Mouse (Mus musculus) kidney, embryonic 15.5 days (tissue): ENCODE measurements around the gene Ang. TPM values are rescaled to one million over a fixed set of nuclear protein-coding genes. Genes with fewer than 3 reads are reported as not detected.

ENCODE experiments used
- ATAC-seq: fragments of 200-750 bp; cut with Nextera tagmentation; replicated peaks from 2 replicates; pipeline ENCODE4 v1.8.0; 2017; ENCODE audit warnings: moderate TSS enrichment; ENCODE audit not compliant: low FRiP score
- H3K27ac ChIP-seq: fragments of 300-500 bp; sonication (generic); 2 replicates; pipeline ENCODE4 v1.5.1; 2015; ENCODE audit warnings: mild to moderate bottlenecking, inconsistent platforms
- H3K27me3 ChIP-seq: fragments of 300-500 bp; sonication (generic); 2 replicates; pipeline ENCODE4 v1.6.1; 2015; ENCODE audit warnings: inconsistent platforms
- H3K36me3 ChIP-seq: fragments of 300-500 bp; sonication (generic); 2 replicates; pipeline ENCODE4 v1.6.1; 2015; ENCODE audit warnings: inconsistent platforms
- H3K4me1 ChIP-seq: fragments of 300-500 bp; sonication (generic); 2 replicates; pipeline ENCODE4 v1.6.1; 2015; ENCODE audit warnings: inconsistent platforms
- H3K4me2 ChIP-seq: fragments of 300-500 bp; sonication (generic); 2 replicates; pipeline ENCODE4 v1.6.1; 2015; ENCODE audit warnings: moderate library complexity, mild to moderate bottlenecking, inconsistent platforms
- H3K4me3 ChIP-seq: fragments of 300-500 bp; sonication (generic); replicated peaks from 2 replicates; pipeline ENCODE4 v1.5.1; 2015; ENCODE audit warnings: mild to moderate bottlenecking, inconsistent platforms
- H3K9ac ChIP-seq: fragments of 300-500 bp; sonication (generic); 2 replicates; pipeline ENCODE4 v1.6.1; 2015; ENCODE audit warnings: mild to moderate bottlenecking, inconsistent platforms
- H3K9me3 ChIP-seq: fragments of 300-500 bp; sonication (generic); replicated peaks from 2 replicates; pipeline ENCODE4 v1.6.1; 2016; ENCODE audit warnings: inconsistent platforms
- WGBS: fragments of 180-500 bp; shearing (Covaris S2); methylation state at CpG from one replicate; pipeline ENCODE4 v1.1.7; 2015; ENCODE audit warnings: mixed read lengths; 5-methylcytosine and 5-hydroxymethylcytosine counted together
- polyA plus RNA-seq: library from polyadenylated mRNA; unstranded; fragments of >200 nt; fragmentation: Nextera tagmentation; extraction: Ambion mirVana; gene quantifications from 2 replicates; pipeline ENCODE4 v1.2.1, GENCODE M21; 2015

Gene Ang
- polyA plus RNA-seq, 1 experiment from 2014 or later: 9.8 TPM

GRCm38 (mm10) chr14:51106449-51106967 is 15.6 kb downstream of the Ang start:
- peak; percentile 62; the same call in 1 of the 2 replicates for ATAC-seq
- 0 out of 2 replicates have a peak, but pooled peaks cover 2% of the 10 kb centered on the region for H3K4me1 ChIP-seq
- H3K9ac ChIP-seq: no peak overlapping the region
- H3K9me3 ChIP-seq: 0 out of 2 replicates have a peak, but pooled peaks cover 4% of the 10 kb centered on the region
- H3K27me3 ChIP-seq: no peaks in the 10 kb centered on the region
- no peak overlapping the region for H3K27ac ChIP-seq
- H3K36me3 ChIP-seq: no peaks in the 10 kb centered on the region
- H3K4me2 ChIP-seq: no peak overlapping the region
- no peak overlapping the region for H3K4me3 ChIP-seq

GRCm38 (mm10) chr14:51111966-51112365 is 21.0 kb downstream of the Ang start:
- Histone ChIP-seq H3K9me3 (0 out of 2 replicates have a peak, but pooled peaks cover 4% of the 10 kb centered on the region), H3K4me2 (no peak overlapping the region), H3K27ac (no peak overlapping the region), H3K36me3 (no peaks in the 10 kb centered on the region), H3K27me3 (no peaks in the 10 kb centered on the region), H3K9ac (no peak overlapping the region), H3K4me1 (peaks cover 10% of the 10 kb centered on the region), H3K4me3 (no peak overlapping the region)
- WGBS: 63% methylated on average over 3 of the region's 3 CpGs
- ATAC-seq: no peak

- H3K4me3 ChIP-seq: no peak overlapping the region
- WGBS: 33% methylated on average over 9 of the region's 9 CpGs
- no peak overlapping the region for H3K9ac ChIP-seq
- 0 out of 2 replicates have a peak, but pooled peaks cover 4% of the 10 kb centered on the region for H3K9me3 ChIP-seq
- H3K27me3 ChIP-seq: no peaks in the 10 kb centered on the region
- peak overlapping the region; percentile 38 for H3K4me2 ChIP-seq
- peak overlapping the region; percentile 23 for H3K27ac ChIP-seq
- H3K4me1 ChIP-seq: peaks cover 8% of the 10 kb centered on the region
- ATAC-seq: 0 out of 2 replicates have a peak, but pooled peaks have one; percentile 33
- H3K36me3 ChIP-seq: no peaks in the 10 kb centered on the region
These were observed 22.5 kb downstream of the Ang start for GRCm38 (mm10) chr14:51113476-51113875.

- Histone ChIP-seq H3K4me2 (peak within 1 kb of the TSS; percentile 38), H3K4me1 (peaks cover 8% of the 10 kb centered on the region), H3K27me3 (no peaks in the 10 kb centered on the region), H3K9me3 (0 out of 2 replicates have a peak, but pooled peaks cover 4% of the 10 kb centered on the region), H3K4me3 (no peak within 1 kb of the TSS), H3K27ac (peak within 1 kb of the TSS; percentile 45), H3K9ac (no peak within 1 kb of the TSS), H3K36me3 (no peaks in the 10 kb centered on the region)
- WGBS: 23% methylated on average over 12 of the region's 12 CpGs
- ATAC-seq: peak; percentile 81
These were observed 23.1 kb downstream of the Ang start, which contains the start of gene Eddm3b for GRCm38 (mm10) chr14:51113916-51114560. Gene Eddm3b, plus strand, starts transcription at chr14:51114426.

GRCm38 (mm10) chr14:51125684-51126083 is 34.7 kb downstream of the Ang start:
- Histone ChIP-seq H3K27me3 (no peaks in the 10 kb centered on the region), H3K36me3 (no peaks in the 10 kb centered on the region), H3K9ac (no peak overlapping the region), H3K27ac (no peak overlapping the region), H3K4me3 (no peak overlapping the region), H3K4me2 (no peak overlapping the region), H3K4me1 (no peaks in the 10 kb centered on the region), H3K9me3 (no peaks in the 10 kb centered on the region)
- no peak for ATAC-seq
- WGBS: 86% methylated on average over 6 of the region's 6 CpGs

- WGBS: 63% methylated on average over 2 of the region's 2 CpGs
- peak; percentile 70; the same call in 1 of the 2 replicates for ATAC-seq
These were observed 36.8 kb downstream of the Ang start for GRCm38 (mm10) chr14:51127648-51128258.

GRCm38 (mm10) chr14:51128775-51129623 is 38.0 kb downstream of the Ang start:
- ATAC-seq: no peak
- H3K36me3 ChIP-seq: no peaks in the 10 kb centered on the region
- 86% methylated on average over 9 of the region's 9 CpGs for WGBS
- no peak overlapping the region for H3K4me3 ChIP-seq
- no peaks in the 10 kb centered on the region for H3K9me3 ChIP-seq
- H3K27ac ChIP-seq: no peak overlapping the region
- H3K4me2 ChIP-seq: no peak overlapping the region
- no peaks in the 10 kb centered on the region for H3K4me1 ChIP-seq
- no peaks in the 10 kb centered on the region for H3K27me3 ChIP-seq
- H3K9ac ChIP-seq: no peak overlapping the region

More at GRCm38 (mm10) chr14:51127648-51128258, 36.8 kb downstream of the Ang start:
- H3K27me3 ChIP-seq: no peaks in the 10 kb centered on the region
- no peaks in the 10 kb centered on the region for H3K9me3 ChIP-seq
- H3K9ac ChIP-seq: no peak overlapping the region
- no peak overlapping the region for H3K27ac ChIP-seq
- no peak overlapping the region for H3K4me3 ChIP-seq
- no peaks in the 10 kb centered on the region for H3K36me3 ChIP-seq
- no peaks in the 10 kb centered on the region for H3K4me1 ChIP-seq
- no peak overlapping the region for H3K4me2 ChIP-seq

- H3K9me3 ChIP-seq: no peaks in the 10 kb centered on the region
- no peak overlapping the region for H3K27ac ChIP-seq
- 68% methylated on average over 4 of the region's 4 CpGs for WGBS
- ATAC-seq: no peak
- H3K27me3 ChIP-seq: no peaks in the 10 kb centered on the region
- H3K4me2 ChIP-seq: no peak overlapping the region
- H3K4me3 ChIP-seq: no peak overlapping the region
- H3K4me1 ChIP-seq: no peaks in the 10 kb centered on the region
- no peaks in the 10 kb centered on the region for H3K36me3 ChIP-seq
- H3K9ac ChIP-seq: no peak overlapping the region
These were observed 38.6 kb downstream of the Ang start for GRCm38 (mm10) chr14:51129624-51129975.

DNA sequence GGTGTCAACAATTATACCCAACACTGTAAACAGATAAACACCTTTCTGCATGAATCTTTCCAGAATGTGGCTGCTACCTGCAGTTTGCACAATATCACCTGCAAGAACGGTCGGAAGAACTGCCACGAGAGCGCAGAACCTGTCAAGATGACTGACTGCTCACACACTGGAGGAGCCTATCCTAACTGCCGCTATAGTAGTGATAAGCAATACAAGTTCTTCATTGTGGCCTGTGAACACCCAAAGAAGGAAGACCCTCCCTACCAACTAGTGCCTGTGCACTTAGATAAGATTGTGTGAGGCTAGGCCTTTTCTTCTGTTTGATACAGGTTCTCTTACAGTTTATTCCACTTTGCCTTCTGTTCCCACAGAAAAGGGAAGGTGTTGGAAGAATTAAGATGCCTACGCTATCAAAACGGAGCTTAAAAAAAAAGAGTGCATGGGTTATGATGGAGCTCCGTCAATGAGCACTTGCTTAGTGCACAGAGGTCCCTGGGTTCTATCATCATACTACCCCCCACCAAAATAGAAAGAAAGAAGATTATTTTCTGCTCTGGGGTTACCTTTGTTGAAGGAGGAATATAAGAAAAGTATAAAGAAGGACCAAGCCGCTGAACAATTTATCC is 39.5 kb downstream of the Ang start:
- 91% methylated on average over 9 of the region's 9 CpGs for WGBS
- no peaks in the 10 kb centered on the region for H3K36me3 ChIP-seq
- H3K4me2 ChIP-seq: no peak overlapping the region
- no peaks in the 10 kb centered on the region for H3K9me3 ChIP-seq
- no peak overlapping the region for H3K27ac ChIP-seq
- ATAC-seq: no peak; the same call in 1 of the 2 replicates
- H3K4me1 ChIP-seq: no peaks in the 10 kb centered on the region
- H3K9ac ChIP-seq: no peak overlapping the region
- H3K27me3 ChIP-seq: no peaks in the 10 kb centered on the region
- H3K4me3 ChIP-seq: no peak overlapping the region

DNA sequence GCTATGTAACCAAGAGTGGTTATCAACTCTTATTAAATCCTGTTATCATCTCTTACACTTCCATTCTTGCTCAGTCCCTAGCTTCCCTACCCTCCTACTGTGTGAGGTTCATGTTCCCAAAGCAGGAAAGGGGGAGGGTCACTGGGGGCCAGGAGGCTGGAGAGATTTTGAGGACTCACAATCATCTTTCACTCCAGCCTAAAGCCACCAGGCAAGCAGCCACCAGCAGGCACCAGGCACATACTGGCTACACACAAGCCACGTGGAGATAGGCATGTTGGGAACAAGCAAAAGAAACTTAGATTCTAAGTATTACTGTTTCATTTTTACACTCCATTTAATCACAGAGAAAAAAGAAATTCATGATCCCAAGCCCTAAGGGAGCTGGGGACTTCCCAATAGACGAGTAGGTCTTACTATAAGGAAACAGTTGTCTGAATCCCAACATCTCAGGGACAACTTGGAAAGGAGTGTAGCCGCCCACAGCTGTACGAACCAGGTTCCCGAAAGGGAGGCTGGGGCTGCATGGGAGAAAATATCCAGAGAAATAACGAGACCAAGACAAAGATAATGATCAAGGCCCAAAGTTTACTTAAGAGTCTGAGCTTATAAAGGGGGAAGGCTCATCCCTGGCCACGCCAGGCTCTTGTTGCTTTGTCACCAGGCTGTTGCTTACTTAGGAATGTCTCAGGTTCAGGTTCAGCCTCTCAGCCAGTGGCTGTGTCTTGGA is 40.3 kb downstream of the Ang start:
- Histone ChIP-seq H3K27me3 (no peaks in the 10 kb centered on the region), H3K9me3 (no peaks in the 10 kb centered on the region), H3K4me1 (no peaks in the 10 kb centered on the region), H3K36me3 (no peaks in the 10 kb centered on the region), H3K27ac (no peak overlapping the region), H3K4me2 (no peak overlapping the region), H3K4me3 (no peak overlapping the region), H3K9ac (no peak overlapping the region)
- no peak for ATAC-seq
- WGBS: 81% methylated on average over 7 of the region's 7 CpGs

DNA sequence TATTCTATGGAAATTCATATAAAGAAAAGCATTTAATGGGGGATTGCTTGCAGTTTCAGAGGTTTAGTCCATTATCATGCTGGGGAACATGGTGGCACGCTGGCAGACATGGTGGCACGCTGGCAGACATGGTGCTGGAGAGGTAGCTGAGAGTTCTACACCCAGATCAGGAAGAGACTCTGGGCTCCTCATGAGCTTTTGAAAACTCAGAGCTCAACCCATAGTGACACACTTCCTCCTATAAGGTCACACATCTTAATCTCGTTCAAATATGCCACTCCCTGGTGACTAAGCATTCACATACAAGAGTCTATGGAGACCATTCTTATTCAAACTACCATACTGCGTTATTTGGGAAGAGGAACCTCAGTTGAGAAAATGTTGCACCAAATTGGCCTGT is 41.4 kb downstream of the Ang start:
- Histone ChIP-seq H3K27me3 (no peaks in the 10 kb centered on the region), H3K36me3 (no peaks in the 10 kb centered on the region), H3K4me1 (no peaks in the 10 kb centered on the region), H3K9me3 (no peaks in the 10 kb centered on the region), H3K4me3 (no peak overlapping the region), H3K4me2 (no peak overlapping the region), H3K9ac (no peak overlapping the region), H3K27ac (no peak overlapping the region)
- WGBS: 96% methylated on average over 4 of the region's 4 CpGs
- no peak for ATAC-seq
